Mouse (Mus musculus): ENCODE measurements around the gene Dlx1. TPM values are rescaled to one million over a fixed set of nuclear protein-coding genes. Genes with fewer than 3 reads are reported as not detected.
A peak's percentile ranks its signal among the peaks of the same experiment; 100 is the strongest.

The Dlx1 gene
- polyA plus RNA-seq, 1 experiment from 2014 or later, result 0.27 TPM

GRCm38 (mm10) chr2:71529511-71530351, 1.8 kb downstream of the Dlx1 start:
- Histone ChIP-seq H3K9ac (no peak overlapping the region; the same call in 1 of the 2 replicates), H3K4me1 (peaks cover 37% of the 10 kb centered on the region), H3K4me3 (replicated peaks) (peak overlapping the region; percentile 51), H3K4me2 (peak overlapping the region; percentile 97), H3K36me3 (no peaks in the 10 kb centered on the region), H3K27me3 (peaks cover 100% of the 10 kb centered on the region), H3K9me3 (replicated peaks) (no peaks in the 10 kb centered on the region), H3K27ac (no peak overlapping the region)
- WGBS, result under 1% methylated on average over 60 of the region's 60 CpGs
- peak; percentile 92 for ATAC-seq (replicated peaks; ENCODE audit: low FRiP score)

GRCm38 (mm10) chr2:71530391-71531123, 2.6 kb downstream of the Dlx1 start:
- Histone ChIP-seq H3K36me3 (no peaks in the 10 kb centered on the region), H3K4me2 (peak overlapping the region; percentile 97), H3K9me3 (replicated peaks) (no peaks in the 10 kb centered on the region), H3K4me3 (replicated peaks) (peak overlapping the region; percentile 51), H3K9ac (no peak overlapping the region), H3K27me3 (peaks cover 99% of the 10 kb centered on the region), H3K4me1 (peaks cover 35% of the 10 kb centered on the region), H3K27ac (no peak overlapping the region)
- WGBS, result under 1% methylated on average over 34 of the region's 34 CpGs
- no peak for ATAC-seq (replicated peaks; ENCODE audit: low FRiP score)

GRCm38 (mm10) chr2:71531124-71531590, 3.2 kb downstream of the Dlx1 start:
- no peak overlapping the region for H3K4me2 ChIP-seq
- ATAC-seq (replicated peaks; ENCODE audit: low FRiP score), result no peak
- H3K36me3 ChIP-seq, result no peaks in the 10 kb centered on the region
- peaks cover 97% of the 10 kb centered on the region for H3K27me3 ChIP-seq
- H3K4me1 ChIP-seq, result peaks cover 35% of the 10 kb centered on the region
- H3K9ac ChIP-seq, result no peak overlapping the region
- H3K9me3 ChIP-seq (replicated peaks), result no peaks in the 10 kb centered on the region
- H3K4me3 ChIP-seq (replicated peaks), result no peak overlapping the region
- H3K27ac ChIP-seq, result no peak overlapping the region
- 1% methylated on average over 12 of the region's 12 CpGs for WGBS

GRCm38 (mm10) chr2:71531990-71532970, 4.4 kb downstream of the Dlx1 start:
- Histone ChIP-seq H3K9me3 (replicated peaks) (no peaks in the 10 kb centered on the region), H3K4me2 (no peak overlapping the region), H3K4me1 (peaks cover 29% of the 10 kb centered on the region), H3K27me3 (peaks cover 97% of the 10 kb centered on the region), H3K9ac (no peak overlapping the region), H3K27ac (no peak overlapping the region), H3K4me3 (replicated peaks) (no peak overlapping the region), H3K36me3 (no peaks in the 10 kb centered on the region)
- ATAC-seq (replicated peaks; ENCODE audit: low FRiP score), result no peak
- WGBS, result under 1% methylated on average over 43 of the region's 43 CpGs

GRCm38 (mm10) chr2:71533094-71533493, 5.2 kb downstream of the Dlx1 start:
- peaks cover 97% of the 10 kb centered on the region for H3K27me3 ChIP-seq
- H3K27ac ChIP-seq, result no peak overlapping the region
- H3K4me3 ChIP-seq (replicated peaks), result no peak overlapping the region
- no peak for ATAC-seq (replicated peaks; ENCODE audit: low FRiP score)
- no peaks in the 10 kb centered on the region for H3K9me3 ChIP-seq (replicated peaks)
- H3K4me1 ChIP-seq, result peaks cover 27% of the 10 kb centered on the region
- no peak overlapping the region for H3K4me2 ChIP-seq
- no peak overlapping the region for H3K9ac ChIP-seq
- WGBS, result 7% methylated on average over 5 of the region's 5 CpGs
- H3K36me3 ChIP-seq, result no peaks in the 10 kb centered on the region

- Histone ChIP-seq H3K4me2 (no peak overlapping the region), H3K27me3 (peaks cover 97% of the 10 kb centered on the region), H3K4me3 (replicated peaks) (no peak overlapping the region), H3K36me3 (no peaks in the 10 kb centered on the region), H3K9me3 (replicated peaks) (no peaks in the 10 kb centered on the region), H3K4me1 (peaks cover 23% of the 10 kb centered on the region), H3K9ac (no peak overlapping the region), H3K27ac (no peak overlapping the region)
- under 1% methylated on average over 20 of the region's 20 CpGs for WGBS
- ATAC-seq (replicated peaks; ENCODE audit: low FRiP score), result no peak
Measured at GRCm38 (mm10) chr2:71534242-71535052, 6.5 kb downstream of the Dlx1 start.

GRCm38 (mm10) chr2:71540611-71541417, 12.9 kb downstream of the Dlx1 start:
- no peak for ATAC-seq (replicated peaks; ENCODE audit: low FRiP score)
- no peaks in the 10 kb centered on the region for H3K9me3 ChIP-seq (replicated peaks)
- under 1% methylated on average over 48 of the region's 48 CpGs for WGBS
- H3K4me2 ChIP-seq, result peak overlapping the region; percentile 34
- H3K27me3 ChIP-seq, result peaks cover 100% of the 10 kb centered on the region
- H3K4me3 ChIP-seq (replicated peaks), result peak overlapping the region; percentile 23
- H3K4me1 ChIP-seq, result peaks cover 55% of the 10 kb centered on the region
- no peak overlapping the region for H3K9ac ChIP-seq
- no peak overlapping the region for H3K27ac ChIP-seq
- H3K36me3 ChIP-seq, result no peaks in the 10 kb centered on the region

GRCm38 (mm10) chr2:71541418-71542226, 13.7 kb downstream of the Dlx1 start:
- Histone ChIP-seq H3K27me3 (peaks cover 100% of the 10 kb centered on the region), H3K4me1 (peaks cover 63% of the 10 kb centered on the region), H3K4me3 (replicated peaks) (peak overlapping the region; percentile 23), H3K9ac (no peak overlapping the region), H3K27ac (no peak overlapping the region), H3K9me3 (replicated peaks) (no peaks in the 10 kb centered on the region), H3K36me3 (no peaks in the 10 kb centered on the region), H3K4me2 (peak overlapping the region; percentile 34)
- WGBS, result 2% methylated on average over 37 of the region's 37 CpGs
- ATAC-seq (replicated peaks; ENCODE audit: low FRiP score), result no peak

GRCm38 (mm10) chr2:71542227-71542815, 14.4 kb downstream of the Dlx1 start:
- Histone ChIP-seq H3K9ac (no peak overlapping the region), H3K4me1 (peaks cover 67% of the 10 kb centered on the region), H3K27me3 (peaks cover 100% of the 10 kb centered on the region), H3K36me3 (no peaks in the 10 kb centered on the region), H3K4me2 (peak overlapping the region; percentile 46; the same call in 1 of the 2 replicates), H3K9me3 (replicated peaks) (no peaks in the 10 kb centered on the region), H3K4me3 (replicated peaks) (no peak overlapping the region), H3K27ac (no peak overlapping the region)
- ATAC-seq (replicated peaks; ENCODE audit: low FRiP score), result no peak
- 4% methylated on average over 11 of the region's 11 CpGs for WGBS
